Mouse (Mus musculus) neural tube, embryonic 11.5 days (tissue): ENCODE results near the gene Nfatc2. TPM values are rescaled to one million over a fixed set of nuclear protein-coding genes. Genes with fewer than 3 reads are reported as not detected.

Source experiments
- ATAC-seq: fragments of 200-750 bp; cut with Nextera tagmentation; 2 replicates; pipeline ENCODE4 v1.8.0; 2017; ENCODE audit warnings: moderate number of reproducible peaks, mild to moderate bottlenecking, moderate TSS enrichment, moderate library complexity; ENCODE audit not compliant: insufficient read depth, low FRiP score, low TSS enrichment
- DNase-seq: peaks from one replicate; pipeline ENCODE4 v3.0.0-alpha.2; 2015; ENCODE audit warnings: low spot score
- H3K27ac ChIP-seq: fragments of 300-500 bp; sonication (generic); 2 replicates; pipeline ENCODE4 v1.5.1; 2014; ENCODE audit warnings: low read depth, mild to moderate bottlenecking, low read length
- H3K27me3 ChIP-seq: fragments of 300-500 bp; sonication (generic); 2 replicates; pipeline ENCODE4 v1.6.1; 2014; ENCODE audit warnings: mild to moderate bottlenecking, low read length, mixed read lengths; ENCODE audit not compliant: control insufficient read depth, insufficient read depth
- H3K36me3 ChIP-seq: fragments of 300-500 bp; sonication (generic); 2 replicates; pipeline ENCODE4 v1.6.1; 2014; ENCODE audit warnings: mild to moderate bottlenecking, low read length, moderate library complexity, mixed read lengths; ENCODE audit not compliant: control insufficient read depth, insufficient read depth
- H3K4me1 ChIP-seq: fragments of 300-500 bp; sonication (generic); 2 replicates; pipeline ENCODE4 v1.6.1; 2014; ENCODE audit warnings: low read length, mixed read lengths; ENCODE audit not compliant: control insufficient read depth, insufficient read depth
- H3K4me2 ChIP-seq: fragments of 300-500 bp; sonication (generic); 2 replicates; pipeline ENCODE4 v1.6.1; 2014; ENCODE audit warnings: low read depth, mild to moderate bottlenecking, moderate library complexity
- H3K4me3 ChIP-seq: fragments of 300-500 bp; sonication (generic); 2 replicates; pipeline ENCODE4 v1.5.1; 2014; ENCODE audit warnings: low read depth, low read length
- H3K9ac ChIP-seq: fragments of 300-500 bp; sonication (generic); 2 replicates; pipeline ENCODE4 v1.6.1; 2014; ENCODE audit warnings: mild to moderate bottlenecking, low read length
- H3K9me3 ChIP-seq: fragments of 300-500 bp; sonication (generic); 2 replicates; pipeline ENCODE4 v1.6.1; 2016; ENCODE audit warnings: low read length; ENCODE audit not compliant: control insufficient read depth
- WGBS: fragments of 180-500 bp; shearing (Covaris S2); extraction: QIAGEN DNeasy Blood & Tissue Kit; methylation state at CpG from one replicate; pipeline ENCODE4 v1.1.7; 2014; 5-methylcytosine and 5-hydroxymethylcytosine counted together
- polyA plus RNA-seq: library from polyadenylated mRNA; unstranded; fragments of >200 nt; fragmentation: Nextera tagmentation; extraction: Ambion mirVana; gene quantifications from 2 replicates; pipeline ENCODE4 v1.2.1, GENCODE M21; 2014

Nfatc2 gene
- polyA plus RNA-seq, 1 experiment from 2014 or later: 0.93 TPM

DNA sequence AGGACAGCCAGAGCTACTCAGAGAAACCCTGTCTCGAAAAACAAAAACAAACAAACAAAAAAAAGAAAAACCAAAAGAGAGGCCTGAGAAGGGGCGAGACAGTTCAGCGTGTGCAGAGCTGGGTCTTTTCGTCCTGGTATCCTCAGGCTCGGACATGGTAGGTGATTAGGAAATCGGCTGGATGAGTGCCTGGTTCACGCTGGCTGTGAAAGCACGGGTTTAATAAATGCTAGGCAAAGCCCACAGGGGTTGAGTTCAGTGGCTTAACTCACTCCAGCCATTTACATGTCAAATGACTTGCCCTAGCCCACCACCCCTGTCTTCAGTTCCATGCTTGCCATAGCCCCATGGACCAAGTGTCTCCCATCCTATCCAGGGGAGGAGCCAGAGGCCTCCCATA lies 14.3 kb downstream of the Nfatc2 start:
- DNase-seq (no peak), ATAC-seq (no peak)
- H3K4me2 ChIP-seq: no peak overlapping the region
- WGBS: 76% methylated on average over 8 of the region's 8 CpGs
- H3K4me3 ChIP-seq: no peak overlapping the region
- H3K27me3 ChIP-seq: peaks cover 25% of the 10 kb centered on the region
- H3K9me3 ChIP-seq: no peaks in the 10 kb centered on the region
- H3K36me3 ChIP-seq: no peaks in the 10 kb centered on the region
- no peak overlapping the region for H3K9ac ChIP-seq
- H3K27ac ChIP-seq: no peak overlapping the region
- H3K4me1 ChIP-seq: peaks cover 7% of the 10 kb centered on the region; the same call in 1 of the 2 replicates

DNA sequence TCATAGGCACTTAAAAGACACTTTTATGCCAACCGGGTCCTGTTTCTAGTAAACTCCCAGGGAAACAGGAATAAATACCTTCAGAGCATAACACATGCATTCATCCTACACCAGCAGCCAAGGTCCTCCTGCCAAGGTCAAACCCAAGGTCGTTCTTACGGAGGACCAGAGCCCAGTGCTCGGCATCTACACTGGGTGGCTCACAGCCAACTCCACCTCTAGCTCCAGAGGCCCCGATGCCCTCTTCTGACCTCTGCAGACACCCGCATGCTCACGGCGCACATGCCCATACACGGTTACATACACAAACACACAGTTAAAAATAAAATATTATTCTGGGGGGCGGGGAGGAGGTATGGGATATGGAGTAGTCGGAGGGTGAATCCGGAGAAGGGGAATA lies 14.9 kb downstream of the Nfatc2 start:
- no peak overlapping the region for H3K27ac ChIP-seq
- H3K4me2 ChIP-seq: no peak overlapping the region
- peaks cover 25% of the 10 kb centered on the region for H3K27me3 ChIP-seq
- peaks cover 7% of the 10 kb centered on the region; the same call in 1 of the 2 replicates for H3K4me1 ChIP-seq
- WGBS: 93% methylated on average over 12 of the region's 12 CpGs
- no peaks in the 10 kb centered on the region for H3K9me3 ChIP-seq
- DNase-seq (no peak), ATAC-seq (no peak)
- no peak overlapping the region for H3K9ac ChIP-seq
- no peaks in the 10 kb centered on the region for H3K36me3 ChIP-seq
- no peak overlapping the region for H3K4me3 ChIP-seq

DNA sequence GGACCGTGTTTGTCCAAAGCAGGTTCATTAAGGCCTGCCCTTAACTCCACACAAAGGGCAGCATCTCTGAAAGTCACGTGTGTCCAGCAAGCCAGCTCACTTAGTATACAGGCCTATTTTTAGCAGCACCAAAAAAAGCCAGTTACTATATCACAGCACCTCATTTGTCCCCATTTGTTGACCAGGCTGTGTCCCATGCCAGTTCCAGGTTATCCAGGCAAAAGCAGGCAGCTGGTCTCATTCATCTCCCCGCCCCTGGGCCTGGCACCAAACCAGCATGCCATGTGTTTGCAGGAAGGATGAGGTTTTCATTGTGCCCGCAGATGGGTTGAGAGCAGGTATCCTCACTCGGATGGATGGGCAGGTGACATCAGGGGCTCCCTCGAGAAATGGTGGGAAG lies 16.6 kb downstream of the Nfatc2 start:
- H3K9me3 ChIP-seq: no peaks in the 10 kb centered on the region
- ATAC-seq: no peak
- no peak overlapping the region for H3K27ac ChIP-seq
- WGBS: 80% methylated on average over 6 of the region's 6 CpGs
- DNase-seq: no peak
- H3K36me3 ChIP-seq: no peaks in the 10 kb centered on the region
- no peak overlapping the region for H3K9ac ChIP-seq
- peaks cover 2% of the 10 kb centered on the region; the same call in 1 of the 2 replicates for H3K4me1 ChIP-seq
- H3K4me3 ChIP-seq: no peak overlapping the region
- no peak overlapping the region for H3K4me2 ChIP-seq
- peaks cover 11% of the 10 kb centered on the region for H3K27me3 ChIP-seq

- ATAC-seq (no peak), DNase-seq (no peak)
- no peak overlapping the region for H3K9ac ChIP-seq
- H3K27me3 ChIP-seq: peaks cover 8% of the 10 kb centered on the region; the same call in 1 of the 2 replicates
- WGBS: 66% methylated on average over 8 of the region's 8 CpGs
- H3K27ac ChIP-seq: no peak overlapping the region
- no peak overlapping the region for H3K4me3 ChIP-seq
- H3K4me2 ChIP-seq: no peak overlapping the region
- no peaks in the 10 kb centered on the region for H3K9me3 ChIP-seq
- H3K4me1 ChIP-seq: no peaks in the 10 kb centered on the region
- no peaks in the 10 kb centered on the region for H3K36me3 ChIP-seq
These were observed 17.0 kb downstream of the Nfatc2 start for GRCm38 (mm10) chr2:168584408-168584807.

GRCm38 (mm10) chr2:168583084-168583483 lies 18.4 kb downstream of the Nfatc2 start:
- DNase-seq (no peak), ATAC-seq (no peak)
- Histone ChIP-seq H3K4me2 (no peak overlapping the region), H3K4me1 (no peaks in the 10 kb centered on the region), H3K36me3 (no peaks in the 10 kb centered on the region), H3K9me3 (no peaks in the 10 kb centered on the region), H3K27ac (no peak overlapping the region), H3K4me3 (no peak overlapping the region), H3K27me3 (no peaks in the 10 kb centered on the region), H3K9ac (no peak overlapping the region)
- 86% methylated on average over 5 of the region's 5 CpGs for WGBS

- H3K9me3 ChIP-seq: no peaks in the 10 kb centered on the region
- H3K4me1 ChIP-seq: no peaks in the 10 kb centered on the region
- no peak for DNase-seq
- H3K4me2 ChIP-seq: no peak overlapping the region
- no peak overlapping the region for H3K4me3 ChIP-seq
- no peaks in the 10 kb centered on the region for H3K36me3 ChIP-seq
- no peaks in the 10 kb centered on the region for H3K27me3 ChIP-seq
- no peak overlapping the region for H3K9ac ChIP-seq
- ATAC-seq: no peak
- 49% methylated on average over 6 of the region's 6 CpGs for WGBS
- no peak overlapping the region for H3K27ac ChIP-seq
These were observed 20.1 kb downstream of the Nfatc2 start for GRCm38 (mm10) chr2:168581207-168581854.

GRCm38 (mm10) chr2:168580295-168580915 lies 21.1 kb downstream of the Nfatc2 start:
- DNase-seq (no peak), ATAC-seq (no peak)
- WGBS: 60% methylated on average over 22 of the region's 22 CpGs
- no peak overlapping the region for H3K4me2 ChIP-seq
- no peak overlapping the region for H3K9ac ChIP-seq
- H3K36me3 ChIP-seq: no peaks in the 10 kb centered on the region
- no peak overlapping the region for H3K4me3 ChIP-seq
- H3K27me3 ChIP-seq: no peaks in the 10 kb centered on the region
- no peaks in the 10 kb centered on the region for H3K4me1 ChIP-seq
- H3K9me3 ChIP-seq: no peaks in the 10 kb centered on the region
- no peak overlapping the region for H3K27ac ChIP-seq

DNA sequence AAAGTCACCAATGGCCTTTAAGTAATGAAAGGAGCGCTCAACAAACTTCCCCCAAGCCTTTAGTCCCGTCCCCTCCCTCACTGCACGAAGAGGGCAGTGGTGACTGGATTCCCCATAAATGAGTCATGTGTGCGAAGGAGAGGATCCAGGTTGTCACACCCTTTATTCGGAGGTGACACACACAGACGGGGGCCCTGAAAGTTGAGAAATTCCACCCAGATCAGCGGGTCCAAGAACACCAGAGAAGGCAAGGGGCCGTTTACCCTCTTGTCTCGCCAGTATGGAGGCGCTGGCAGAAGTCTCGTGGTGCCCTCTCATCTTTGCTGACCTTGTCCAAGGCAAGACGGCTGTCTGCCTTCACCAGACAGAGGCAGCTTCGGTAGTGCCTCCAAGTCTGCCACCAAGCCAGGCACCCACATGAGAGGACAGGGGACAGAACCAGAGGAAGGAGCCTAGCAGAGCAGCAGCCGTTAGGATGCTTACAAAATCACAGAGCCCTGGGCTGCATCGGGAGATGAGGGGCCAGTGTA lies 21.8 kb downstream of the Nfatc2 start:
- Histone ChIP-seq H3K4me1 (no peaks in the 10 kb centered on the region), H3K9ac (no peak overlapping the region), H3K27ac (no peak overlapping the region), H3K9me3 (no peaks in the 10 kb centered on the region), H3K27me3 (no peaks in the 10 kb centered on the region), H3K4me3 (no peak overlapping the region), H3K4me2 (no peak overlapping the region), H3K36me3 (no peaks in the 10 kb centered on the region)
- 78% methylated on average over 15 of the region's 15 CpGs for WGBS
- no peak for ATAC-seq
- no peak for DNase-seq

GRCm38 (mm10) chr2:168579109-168579508 lies 22.3 kb downstream of the Nfatc2 start:
- Histone ChIP-seq H3K4me2 (no peak overlapping the region), H3K36me3 (no peaks in the 10 kb centered on the region), H3K27me3 (no peaks in the 10 kb centered on the region), H3K4me1 (no peaks in the 10 kb centered on the region), H3K27ac (no peak overlapping the region), H3K9me3 (no peaks in the 10 kb centered on the region), H3K4me3 (no peak overlapping the region), H3K9ac (no peak overlapping the region)
- 86% methylated on average over 3 of the region's 3 CpGs for WGBS
- no peak for DNase-seq
- no peak for ATAC-seq
